Mouse (Mus musculus) thymus, postnatal 36 days (tissue): Measurements from ENCODE around the gene Crk.

Experiments used
- DNase-seq, 2 experiments: peaks; one replicate each; pipeline ENCODE4 v3.0.0; 2022; ENCODE audit warnings: mixed read lengths in 2 of 2

Gene Crk

DNA sequence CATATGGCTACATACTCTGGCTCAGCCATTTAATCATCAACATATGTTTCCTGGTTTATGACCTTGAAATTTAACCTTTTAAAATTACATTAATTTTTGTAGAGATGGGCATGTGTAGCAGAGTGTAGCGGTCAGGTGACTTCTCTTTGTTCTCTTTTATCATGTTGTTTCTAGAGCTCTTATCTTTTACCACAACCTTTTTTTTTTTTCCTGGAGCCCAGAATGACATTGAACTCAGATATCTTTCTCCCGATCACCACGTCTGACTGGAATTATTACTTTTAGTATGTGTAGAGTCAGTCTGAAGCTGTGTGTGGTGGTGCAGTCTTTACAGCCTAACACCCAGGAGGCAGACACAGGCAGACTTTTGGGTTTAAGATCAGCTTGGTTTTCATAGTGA, 62.6 kb downstream of the Crk start:
- DNase-seq: no peak

DNA sequence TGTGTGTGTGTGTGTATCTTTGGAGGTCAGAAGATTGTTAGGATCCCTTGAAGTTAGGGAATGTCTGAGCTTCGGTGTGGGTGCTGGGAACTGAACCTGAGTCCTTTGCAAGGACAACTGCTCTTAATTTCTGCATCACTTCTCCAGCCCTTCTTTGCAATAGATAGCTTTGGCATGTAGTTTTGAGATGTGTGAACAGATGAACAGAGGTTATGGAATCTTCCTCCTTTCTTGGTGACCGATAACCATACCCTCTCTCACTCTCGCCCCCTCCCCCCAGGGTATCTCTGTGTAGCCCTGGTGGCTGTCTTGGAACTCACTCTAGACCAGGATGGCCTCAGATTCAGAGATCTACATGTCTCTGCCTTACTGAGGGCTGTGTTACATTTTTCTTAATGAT, 65.7 kb downstream of the Crk start:
- no peak for DNase-seq

DNA sequence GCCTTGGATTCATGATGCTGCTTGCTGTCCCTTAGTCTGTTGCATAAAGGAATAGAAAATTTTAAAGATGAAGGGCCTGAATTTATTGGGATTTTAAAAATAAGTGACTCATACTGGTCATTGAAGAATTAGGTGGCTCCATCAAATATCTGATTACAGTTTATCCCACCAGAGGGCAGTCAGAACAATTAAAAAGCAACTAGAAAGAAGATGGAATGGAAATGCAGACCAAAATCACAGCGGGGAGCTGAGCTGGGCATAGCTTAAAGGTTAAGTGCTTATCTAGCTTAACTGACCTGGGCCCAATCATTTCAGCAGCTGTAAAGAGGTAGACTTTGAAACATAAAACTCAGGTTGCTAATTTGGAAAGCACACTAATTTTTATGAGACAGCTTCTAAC, 71.5 kb downstream of the Crk start:
- DNase-seq: no peak

DNA sequence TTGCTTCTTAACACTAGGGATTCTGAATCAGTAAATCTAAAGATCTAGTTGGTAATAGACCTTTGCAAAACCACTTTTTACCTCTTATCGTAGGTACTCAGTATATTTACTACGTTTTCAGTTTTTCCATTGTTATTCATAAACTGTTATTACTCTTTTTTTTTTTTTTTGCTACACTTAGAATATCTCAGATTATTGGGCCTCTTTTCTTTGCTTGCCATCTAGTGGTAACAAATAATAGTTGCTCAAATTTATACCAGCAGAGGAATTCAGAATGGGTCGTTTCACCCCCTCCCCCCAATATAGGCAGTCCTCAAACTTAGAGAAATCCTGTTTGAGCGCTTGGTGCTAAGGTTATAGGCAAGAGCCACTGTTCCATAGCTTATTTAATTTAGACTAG, 72.0 kb downstream of the Crk start:
- DNase-seq: no peak
